Mouse (Mus musculus) left cerebral cortex, adult 9 months (tissue): ENCODE results near the gene Ids.
A peak's percentile ranks its signal among the peaks of the same experiment; 100 is the strongest.
"Not testable (repeated sequence)": the region's sequence is repeated elsewhere in the genome, so short reads cannot be mapped to it uniquely, and the experiment has no call there.

Source experiments
- DNase-seq, 2 experiments: peaks; one replicate each; pipeline ENCODE4 v3.0.0; 2022; ENCODE audit warnings: low spot score in 2 of 2

Ids gene

DNA sequence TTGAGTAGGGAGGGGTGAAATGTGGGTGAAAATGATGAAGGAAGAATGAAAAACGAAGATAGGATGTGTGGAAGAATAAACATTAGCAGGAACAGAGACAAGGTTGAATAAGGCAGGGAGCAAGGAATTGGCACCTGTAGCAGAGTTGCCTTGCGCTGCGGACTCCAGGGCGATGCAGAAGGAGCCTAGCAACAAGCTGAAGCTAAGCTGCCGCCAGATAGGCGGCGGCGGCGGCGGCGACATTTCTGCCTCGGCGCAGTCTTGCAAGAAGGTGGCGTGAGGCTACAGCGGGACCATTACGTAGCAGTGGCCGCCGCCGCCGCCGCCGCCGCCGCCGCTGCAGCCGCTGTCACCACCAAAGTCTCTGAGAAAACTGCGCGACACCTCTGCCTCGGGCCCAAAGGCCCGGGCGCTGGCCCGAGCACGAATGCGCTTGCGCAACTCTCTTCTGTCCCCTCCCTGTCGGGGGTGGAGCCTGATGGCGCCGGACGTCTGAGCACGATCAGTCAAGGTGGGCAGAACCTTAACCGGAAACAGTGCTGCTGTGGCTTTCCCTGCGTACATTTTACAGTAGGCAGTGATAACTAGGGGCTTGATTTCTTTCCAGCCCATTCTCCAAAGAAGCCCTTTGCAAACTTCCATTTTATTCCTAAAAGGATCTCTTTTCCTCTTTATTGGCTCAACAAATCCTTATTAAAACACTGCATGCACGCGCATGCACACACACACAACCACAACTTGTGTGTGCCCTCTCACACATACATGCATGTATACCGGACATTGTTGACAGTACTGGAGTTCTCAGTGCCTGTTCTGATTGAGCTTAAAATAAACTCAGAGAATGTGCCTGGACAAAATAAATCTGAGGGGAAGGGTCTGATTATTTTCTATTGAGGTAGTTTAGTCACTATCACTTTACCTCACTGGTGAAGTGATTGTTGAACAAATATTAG lies at the start of gene Ids:
Gene Ids (minus strand): TSS at position 424 of the 953 bp plus-strand sequence.
- peak; percentile 67 to 84 for DNase-seq

DNA sequence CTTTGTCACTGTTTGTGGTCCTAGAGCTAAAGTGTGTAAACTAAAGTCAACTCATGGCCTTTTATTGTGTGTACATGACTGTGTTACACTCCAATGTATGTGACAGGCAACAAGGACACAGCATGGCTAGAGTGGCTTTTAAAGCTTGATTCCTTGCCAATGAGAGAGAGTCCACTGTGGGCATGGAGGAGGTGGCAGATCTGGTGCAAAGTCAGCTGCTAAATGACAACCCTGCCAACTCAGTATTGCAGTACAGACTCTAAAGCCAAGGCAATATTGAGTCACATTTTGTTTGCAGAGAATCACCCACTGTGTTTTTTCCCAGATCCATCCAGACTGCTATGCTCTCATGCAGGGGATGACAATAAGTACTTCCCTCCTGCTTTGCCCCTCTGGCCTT lies 27.8 kb upstream of the Ids start:
- DNase-seq: not testable (repeated sequence)

DNA sequence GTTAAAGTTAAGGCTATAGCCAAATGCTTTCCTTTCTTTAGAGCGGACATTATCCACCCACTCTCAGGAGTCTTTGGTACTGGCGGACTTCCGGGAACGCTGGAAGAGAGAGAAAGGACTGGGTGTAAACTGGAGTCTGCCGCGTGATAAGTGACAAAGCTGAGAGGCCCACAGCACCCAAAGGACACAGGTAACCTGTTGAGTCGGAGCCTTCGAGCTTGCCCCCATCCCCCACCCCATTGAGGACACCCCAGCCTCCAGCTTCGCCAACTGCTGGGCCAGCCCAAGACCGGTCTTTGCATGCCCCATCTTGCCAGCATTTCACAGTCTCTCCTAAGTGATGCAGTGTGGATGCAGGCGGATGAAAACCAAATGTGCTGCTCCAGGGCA lies 21.1 kb upstream of the Ids start:
- DNase-seq: no peak

DNA sequence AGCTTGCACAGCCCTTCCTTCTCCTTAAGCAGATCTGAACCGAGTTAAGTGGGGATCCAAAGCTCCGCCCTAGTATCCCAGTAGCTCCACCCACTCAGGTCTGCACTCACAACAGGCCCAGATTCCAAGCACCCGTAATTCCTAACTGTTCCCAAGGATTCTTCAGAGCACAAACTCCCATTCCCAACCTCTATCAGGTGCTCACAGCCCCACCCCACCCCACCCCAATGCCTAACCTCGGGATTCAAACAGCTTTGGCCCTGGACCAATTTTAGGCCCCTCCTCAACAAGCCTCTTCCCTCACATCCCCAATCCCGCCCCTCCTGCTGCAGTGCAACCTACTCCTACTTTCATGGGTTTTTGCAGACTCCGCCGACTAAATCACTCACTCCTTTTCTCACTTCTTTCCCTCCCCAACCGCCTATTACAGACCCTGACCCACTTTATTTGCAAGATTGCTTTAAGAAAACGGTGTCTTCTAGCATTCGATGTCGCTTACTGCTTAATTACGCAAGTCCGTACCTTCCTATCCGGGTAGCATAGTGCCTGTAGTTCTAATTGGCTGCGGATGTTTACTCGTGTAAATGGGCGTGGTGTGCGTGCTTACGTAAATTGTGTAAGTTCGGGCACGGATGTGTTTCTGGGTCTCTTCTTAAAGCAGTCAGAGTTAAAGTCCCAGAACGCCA lies 20.5 kb upstream of the Ids start, which contains the start of gene 1110012L19Rik:
Gene 1110012L19Rik (plus strand): TSS at position 602 of the 686 bp plus-strand sequence.
- DNase-seq: peak; percentile 69 to 84

GRCm38 (mm10) chrX:70384917-70385275 lies 20.0 kb upstream of the Ids start:
- DNase-seq: no peak

GRCm38 (mm10) chrX:70374469-70375110 lies 9.7 kb upstream of the Ids start:
- not testable (repeated sequence) for DNase-seq

- DNase-seq: not testable (repeated sequence)
Measured at GRCm38 (mm10) chrX:70369758-70370157, 4.9 kb upstream of the Ids start.

GRCm38 (mm10) chrX:70364202-70364601 lies 682 bp downstream of the Ids start:
- DNase-seq: no peak

GRCm38 (mm10) chrX:70363446-70363845 lies 1.4 kb downstream of the Ids start:
- peak in 1 of 2 experiments; percentile 11 for DNase-seq

GRCm38 (mm10) chrX:70362985-70363384 lies 1.9 kb downstream of the Ids start:
- DNase-seq: peak in 1 of 2 experiments; percentile 9

DNA sequence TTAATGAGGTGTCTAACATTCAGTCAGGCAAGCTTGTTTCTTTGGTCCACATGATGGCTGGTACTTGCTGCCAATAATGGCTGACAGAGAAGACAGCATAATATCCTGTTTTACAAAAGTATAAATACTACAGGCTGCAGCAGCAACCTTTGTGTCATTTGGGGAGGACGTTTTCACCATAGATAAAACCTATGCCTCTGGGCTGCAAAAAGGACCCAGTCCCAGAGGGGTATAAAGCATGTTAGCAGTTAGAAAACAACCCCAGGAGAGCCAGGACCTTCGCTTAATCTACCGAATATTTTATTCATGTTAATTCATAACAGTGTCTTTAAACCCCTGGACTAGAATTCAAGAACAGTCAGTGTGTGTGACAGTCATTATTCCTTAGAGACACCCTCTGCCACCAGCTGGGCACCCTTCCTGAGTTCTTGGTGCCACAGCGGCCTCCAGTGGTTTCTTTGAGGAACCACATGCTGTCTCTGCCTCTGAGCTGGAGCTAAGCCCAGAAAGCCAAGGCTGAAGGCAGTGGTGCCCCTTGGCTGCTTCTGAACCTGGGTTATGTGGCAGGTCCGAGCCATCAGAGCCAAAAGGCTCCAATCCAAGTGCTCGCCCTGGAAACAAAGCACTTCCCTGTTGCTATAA lies 34.6 kb downstream of the Ids start:
- DNase-seq: peak; percentile 13 to 51

- peak in 1 of 2 experiments; percentile 14 for DNase-seq
Measured at GRCm38 (mm10) chrX:70328530-70329143, 36.2 kb downstream of the Ids start.

DNA sequence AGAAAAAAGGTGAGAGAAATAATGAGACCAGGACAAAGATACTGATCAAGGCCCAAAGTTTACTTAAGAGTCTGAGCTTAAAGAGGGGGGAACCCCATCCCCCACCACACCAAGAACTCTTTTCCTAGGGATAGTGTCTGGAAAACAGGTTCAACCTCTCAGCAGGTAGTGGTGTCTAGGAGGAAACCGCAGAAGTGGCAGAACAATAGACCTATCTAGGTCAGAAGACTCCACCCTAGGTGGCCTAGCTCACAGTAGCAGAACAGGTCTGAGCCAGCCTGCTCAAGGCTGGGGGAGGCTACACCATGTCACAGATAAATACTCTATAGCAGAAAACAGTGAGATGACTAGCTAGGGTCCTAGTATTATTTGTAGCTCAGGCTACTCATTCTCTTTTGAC lies 37.2 kb downstream of the Ids start:
- DNase-seq: no peak

DNA sequence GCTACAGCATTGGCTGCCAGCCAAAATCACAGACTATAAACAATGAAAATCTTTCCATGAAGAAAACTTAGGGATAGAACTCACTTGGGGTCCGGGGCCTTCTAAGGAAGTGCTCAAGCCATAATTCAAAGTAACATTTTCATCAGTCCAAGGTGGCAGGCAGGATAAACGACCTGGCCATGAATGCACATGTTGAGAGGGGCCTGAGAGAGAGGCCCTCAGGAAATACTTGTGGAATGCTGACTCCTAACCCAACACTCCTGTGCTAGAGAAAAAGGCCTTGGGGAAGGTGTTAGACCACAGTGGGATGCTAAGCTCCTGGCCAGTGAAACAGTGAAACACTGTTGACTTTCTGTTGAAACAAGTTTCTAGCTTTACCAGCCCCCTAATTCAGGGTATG lies 45.6 kb downstream of the Ids start:
- DNase-seq: no peak

DNA sequence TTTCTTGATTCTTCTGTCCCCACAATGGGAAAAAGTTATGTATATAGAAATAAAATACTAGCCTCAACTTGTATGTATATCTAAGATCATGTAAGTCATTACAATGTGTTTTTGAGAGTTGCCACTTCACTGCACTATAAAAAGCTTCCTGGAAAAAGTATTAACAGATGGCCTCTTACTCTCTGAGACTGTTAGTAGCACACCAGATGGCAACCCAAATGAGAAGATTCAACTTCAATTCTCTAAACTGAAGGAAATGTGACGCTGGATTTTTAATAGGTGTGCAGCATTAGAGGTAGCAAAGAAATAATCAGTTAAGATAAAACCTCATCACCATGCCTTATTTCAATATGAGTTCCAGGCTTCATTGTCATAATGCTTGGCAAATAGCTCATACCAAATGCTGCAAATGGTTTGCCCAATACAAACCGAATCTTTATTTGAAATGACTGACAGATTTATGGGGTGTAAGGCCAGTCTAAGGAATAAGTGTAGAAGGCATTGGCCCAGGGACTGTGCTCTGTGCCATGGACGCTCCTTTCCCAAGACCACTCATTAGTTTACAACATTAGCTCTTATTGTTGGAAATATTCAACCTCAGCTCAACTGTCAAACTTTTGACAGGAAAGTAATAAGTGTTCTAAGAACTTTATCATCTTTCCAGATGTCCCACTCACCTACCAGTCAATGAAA lies 49.8 kb downstream of the Ids start:
- DNase-seq: peak in 1 of 2 experiments; percentile 7
